Mouse (Mus musculus) megakaryocyte, embryonic 14.5 days (primary cell): ENCODE data around the gene Sipa1l3.

Experiments
- FLI1 ChIP-seq: IDR thresholded peaks from 2 replicates; pipeline ENCODE4 v1.6.1; 2012; ENCODE audit warnings: low read length, inconsistent platforms, mixed read lengths
- GATA1 ChIP-seq: IDR thresholded peaks from 3 replicates; pipeline ENCODE4 v1.6.1; 2012; ENCODE audit warnings: mixed read lengths, low read length, inconsistent platforms, borderline replicate concordance

GRCm38 (mm10) chr7:29523700-29524099, 5.3 kb upstream of the Sipa1l3 start:
- TF ChIP-seq GATA1 (no peak), FLI1 (no peak)
